Mouse (Mus musculus) left cerebral cortex, postnatal 25 days (tissue): ENCODE measurements at regions not wholly inside any gene's neighbourhood (a gene's known extent, or its start where the extent isn't known, plus 50 kb on each side); places are given as distances from the start of the nearest gene placed in this dataset.
A peak's percentile ranks its signal among the peaks of the same experiment; 100 is the strongest.

Source experiments
- DNase-seq, 2 experiments: peaks; one replicate each; pipeline ENCODE4 v3.0.0; 2022; ENCODE audit warnings: low spot score in 2 of 2, mixed read lengths in 1 of 2
- intact Hi-C: fragments of 180-260 bp; cut with DNase I; formaldehyde crosslinking; loops from one replicate; pipeline ENCODE4 v1.15.1; 2025

- DNase-seq, result no peak
- intact Hi-C loops, result no loop called here
Observed at GRCm38 (mm10) chr4:62878063-62878462, 87.3 kb upstream of the Zfp618 start.

GRCm38 (mm10) chr4:62878927-62879326 lies 86.4 kb upstream of the Zfp618 start:
- intact Hi-C loops, result no loop called here
- DNase-seq, result peak in 1 of 2 experiments; percentile 11

- no peak for DNase-seq
- intact Hi-C loops, result no loop called here
Observed at GRCm38 (mm10) chr4:62881824-62882223, 83.5 kb upstream of the Zfp618 start.

- intact Hi-C loops, result no loop called here
Observed at GRCm38 (mm10) chr4:62882276-62882675, 83.1 kb upstream of the Zfp618 start.

GRCm38 (mm10) chr4:62888736-62889135 lies 76.6 kb upstream of the Zfp618 start:
- DNase-seq, result no peak
- intact Hi-C loops, result loop anchor here (1.0 to 5.0 kb wide), 2 partner anchors 79 to 231 kb away; partner anchors contain the start of gene Zfp618

More at GRCm38 (mm10) chr4:62882276-62882675, 83.1 kb upstream of the Zfp618 start:
- DNase-seq, result no peak

- peak in 1 of 2 experiments; percentile 12 for DNase-seq
- intact Hi-C loops, result loop anchor here (1.0 to 5.0 kb wide), 2 partner anchors 78 to 230 kb away; partner anchors contain the start of gene Zfp618
Observed at GRCm38 (mm10) chr4:62889708-62890107, 75.7 kb upstream of the Zfp618 start.

- intact Hi-C loops, result no loop called here
- peak in 1 of 2 experiments; percentile 62 for DNase-seq
Observed at GRCm38 (mm10) chr4:62890588-62891580, 74.5 kb upstream of the Zfp618 start.

- no peak for DNase-seq
- intact Hi-C loops, result no loop called here
Observed at GRCm38 (mm10) chr4:62912891-62913290, 52.5 kb upstream of the Zfp618 start.
